Mouse (Mus musculus) stomach, postnatal 0 days (tissue): Measurements from ENCODE around the gene Nacc1. TPM values are rescaled to one million over a fixed set of nuclear protein-coding genes. Genes with fewer than 3 reads are reported as not detected.
A peak's percentile ranks its signal among the peaks of the same experiment; 100 is the strongest.

Experiments
- ATAC-seq: fragments of 200-750 bp; cut with Nextera tagmentation; 2 replicates; pipeline ENCODE4 v1.8.0; 2017; ENCODE audit not compliant: low FRiP score, low TSS enrichment
- DNase-seq: peaks from one replicate; pipeline ENCODE4 v3.0.0-alpha.2; 2016; ENCODE audit warnings: low spot score
- H3K27ac ChIP-seq: fragments of 300-500 bp; sonication (generic); replicated peaks from 2 replicates; pipeline ENCODE4 v1.5.1; 2014; ENCODE audit warnings: mild to moderate bottlenecking, control low read depth
- H3K27me3 ChIP-seq: fragments of 300-500 bp; sonication (generic); 2 replicates; pipeline ENCODE4 v1.6.1; 2014; ENCODE audit warnings: low read length; ENCODE audit not compliant: control insufficient read depth, insufficient read depth
- H3K36me3 ChIP-seq: fragments of 300-500 bp; sonication (generic); 2 replicates; pipeline ENCODE4 v1.6.1; 2014; ENCODE audit warnings: low read length, mixed read lengths; ENCODE audit not compliant: control insufficient read depth, insufficient read depth
- H3K4me1 ChIP-seq: fragments of 300-500 bp; sonication (generic); replicated peaks from 2 replicates; pipeline ENCODE4 v1.6.1; 2014; ENCODE audit warnings: antibody characterized with exemption; ENCODE audit not compliant: control insufficient read depth, insufficient read depth
- H3K4me2 ChIP-seq: fragments of 300-500 bp; sonication (generic); replicated peaks from 2 replicates; pipeline ENCODE4 v1.6.1; 2014; ENCODE audit warnings: low read depth, mild to moderate bottlenecking, control low read depth, moderate library complexity
- H3K4me3 ChIP-seq: fragments of 300-500 bp; sonication (generic); 2 replicates; pipeline ENCODE4 v1.5.1; 2014; ENCODE audit warnings: low read depth, low read length, control low read depth
- H3K9ac ChIP-seq: fragments of 300-500 bp; sonication (generic); 2 replicates; pipeline ENCODE4 v1.6.1; 2014; ENCODE audit warnings: mild to moderate bottlenecking, low read length, control low read depth, mixed read lengths
- H3K9me3 ChIP-seq: fragments of 300-500 bp; sonication (generic); 2 replicates; pipeline ENCODE4 v1.6.1; 2016; ENCODE audit warnings: low read length; ENCODE audit not compliant: control insufficient read depth
- CTCF ChIP-seq: IDR thresholded peaks from 2 replicates; pipeline ENCODE4 v1.5.1; 2016; ENCODE audit warnings: antibody characterized with exemption, low read depth, mild to moderate bottlenecking, moderate library complexity
- EP300 ChIP-seq: optimal IDR thresholded peaks from 2 replicates; pipeline ENCODE3; 2016; ENCODE audit warnings: antibody characterized with exemption
- WGBS: fragments of 180-500 bp; shearing (Covaris S2); extraction: QIAGEN DNeasy Blood & Tissue Kit; methylation state at CpG from one replicate; pipeline ENCODE4 v1.1.7; 2014; 5-methylcytosine and 5-hydroxymethylcytosine counted together
- polyA plus RNA-seq: library from polyadenylated mRNA; unstranded; fragments of >200 nt; fragmentation: Nextera tagmentation; extraction: Ambion mirVana; gene quantifications from 2 replicates; pipeline ENCODE4 v1.2.1, GENCODE M21; 2015

Nacc1 gene
- 6.8 and 8.3 TPM in 2 replicates for polyA plus RNA-seq

- H3K9ac ChIP-seq = peak within 1 kb of the TSS; percentile 96
- TF ChIP-seq EP300 (no peak), CTCF (peak; percentile 28)
- H3K4me1 ChIP-seq = 0 out of 2 replicates have a peak, but pooled peaks cover 3% of the 10 kb centered on the region
- no peaks in the 10 kb centered on the region for H3K9me3 ChIP-seq
- no peaks in the 10 kb centered on the region for H3K27me3 ChIP-seq
- peak within 1 kb of the TSS; percentile 92 for H3K27ac ChIP-seq
- ATAC-seq = peak; percentile 83
- H3K4me2 ChIP-seq = peak within 1 kb of the TSS; percentile 72
- WGBS = under 1% methylated on average over 36 of the region's 37 CpGs
- peaks cover 7% of the 10 kb centered on the region; the same call in 1 of the 2 replicates for H3K36me3 ChIP-seq
- peak within 1 kb of the TSS; percentile 98 for H3K4me3 ChIP-seq
- peak; percentile 93 for DNase-seq
These were observed at the start of gene Nacc1 for GRCm38 (mm10) chr8:84687705-84688100. Gene Nacc1, minus strand, starts transcription at chr8:84687862.

- no peaks in the 10 kb centered on the region for H3K27me3 ChIP-seq
- DNase-seq = no peak
- WGBS = 88% methylated on average over 4 of the region's 4 CpGs
- no peak overlapping the region for H3K4me3 ChIP-seq
- no peaks in the 10 kb centered on the region for H3K9me3 ChIP-seq
- H3K4me1 ChIP-seq = peaks cover 30% of the 10 kb centered on the region
- H3K9ac ChIP-seq = no peak overlapping the region
- H3K27ac ChIP-seq = no peak overlapping the region
- no peak for ATAC-seq
- H3K36me3 ChIP-seq = no peaks in the 10 kb centered on the region; the same call in 1 of the 2 replicates
- TF ChIP-seq CTCF (no peak), EP300 (no peak)
- H3K4me2 ChIP-seq = no peak overlapping the region
These were observed 48.9 kb upstream of the Nacc1 start for GRCm38 (mm10) chr8:84736521-84736920.

GRCm38 (mm10) chr8:84735597-84735996 lies 47.9 kb upstream of the Nacc1 start:
- DNase-seq (no peak), ATAC-seq (no peak)
- no peak overlapping the region for H3K27ac ChIP-seq
- no peaks in the 10 kb centered on the region; the same call in 1 of the 2 replicates for H3K36me3 ChIP-seq
- H3K4me3 ChIP-seq = no peak overlapping the region
- no peaks in the 10 kb centered on the region for H3K9me3 ChIP-seq
- WGBS = 58% methylated on average over 2 of the region's 2 CpGs
- TF ChIP-seq EP300 = no peak
- no peak for TF ChIP-seq CTCF
- H3K9ac ChIP-seq = no peak overlapping the region
- H3K27me3 ChIP-seq = no peaks in the 10 kb centered on the region
- no peak overlapping the region for H3K4me2 ChIP-seq
- peaks cover 28% of the 10 kb centered on the region for H3K4me1 ChIP-seq

- ATAC-seq (no peak), DNase-seq (no peak)
- Histone ChIP-seq H3K4me2 (no peak overlapping the region), H3K9ac (no peak overlapping the region), H3K27ac (no peak overlapping the region), H3K4me1 (peaks cover 30% of the 10 kb centered on the region), H3K4me3 (no peak overlapping the region), H3K27me3 (no peaks in the 10 kb centered on the region), H3K36me3 (no peaks in the 10 kb centered on the region; the same call in 1 of the 2 replicates), H3K9me3 (no peaks in the 10 kb centered on the region)
- 85% methylated on average over 2 of the region's 2 CpGs for WGBS
- no peak for TF ChIP-seq CTCF
- TF ChIP-seq EP300 = no peak
These were observed 47.0 kb upstream of the Nacc1 start for GRCm38 (mm10) chr8:84734680-84735079.

- WGBS = 83% methylated on average over 6 of the region's 6 CpGs
- no peaks in the 10 kb centered on the region for H3K27me3 ChIP-seq
- no peak overlapping the region for H3K4me2 ChIP-seq
- TF ChIP-seq CTCF = no peak
- TF ChIP-seq EP300 = no peak
- DNase-seq (no peak), ATAC-seq (no peak)
- no peaks in the 10 kb centered on the region; the same call in 1 of the 2 replicates for H3K36me3 ChIP-seq
- no peak overlapping the region for H3K27ac ChIP-seq
- peaks cover 30% of the 10 kb centered on the region for H3K4me1 ChIP-seq
- no peak overlapping the region for H3K9ac ChIP-seq
- H3K4me3 ChIP-seq = no peak overlapping the region
- H3K9me3 ChIP-seq = no peaks in the 10 kb centered on the region
These were observed 46.3 kb upstream of the Nacc1 start for GRCm38 (mm10) chr8:84733959-84734358.

GRCm38 (mm10) chr8:84732996-84733395 lies 45.3 kb upstream of the Nacc1 start:
- Histone ChIP-seq H3K4me3 (no peak overlapping the region), H3K4me2 (no peak overlapping the region), H3K9me3 (no peaks in the 10 kb centered on the region), H3K27ac (peak overlapping the region; percentile 88), H3K4me1 (peaks cover 30% of the 10 kb centered on the region), H3K9ac (peak overlapping the region; percentile 27; the same call in 1 of the 2 replicates), H3K27me3 (no peaks in the 10 kb centered on the region), H3K36me3 (no peaks in the 10 kb centered on the region; the same call in 1 of the 2 replicates)
- no peak for ATAC-seq
- peak; percentile 56 for DNase-seq
- WGBS = 52% methylated on average over 6 of the region's 6 CpGs
- TF ChIP-seq EP300 (no peak), CTCF (no peak)
